Mouse (Mus musculus): ENCODE measurements around the gene Ly6g5c.

DNA sequence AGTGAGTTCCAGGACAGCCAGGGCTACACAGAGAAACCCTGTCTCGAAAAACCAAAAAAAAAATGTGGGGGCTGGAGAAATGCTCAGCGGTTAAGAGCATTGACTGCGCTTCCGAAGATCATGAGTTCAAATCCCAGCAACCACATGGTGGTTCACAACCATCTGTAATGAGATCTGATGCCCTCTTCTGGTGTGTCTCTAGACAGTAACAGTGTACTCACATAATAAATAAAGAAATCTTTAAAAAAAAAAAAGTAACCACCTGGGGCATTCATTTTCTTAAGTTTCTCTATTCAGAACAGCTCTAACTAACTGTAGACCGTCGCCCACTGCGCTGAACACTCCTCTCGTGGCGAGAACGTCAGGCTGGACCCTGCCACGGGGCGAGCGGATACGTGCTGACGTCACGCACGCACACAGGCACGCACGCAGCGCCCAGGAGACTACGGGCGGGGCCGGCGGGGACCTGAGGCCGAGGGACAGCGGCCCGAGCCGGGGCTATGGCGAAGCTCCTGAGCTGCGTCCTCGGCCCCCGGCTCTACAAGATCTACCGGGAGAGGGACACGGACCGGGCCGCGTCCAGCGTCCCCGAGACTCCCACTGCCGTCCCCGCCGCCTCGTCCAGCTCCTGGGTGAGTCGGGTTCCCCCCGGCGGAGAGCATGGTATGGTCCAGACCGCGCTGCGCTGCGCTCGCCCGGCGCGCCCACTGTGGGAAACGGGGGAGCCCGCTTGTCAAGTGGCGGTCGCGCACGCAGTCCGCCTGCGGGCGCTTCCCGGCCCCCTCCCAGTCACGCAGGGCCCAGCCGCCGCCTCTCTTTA is 19.0 kb upstream of the Ly6g5c start, which contains the start of gene Abhd16a:
- TF ChIP-seq EP300 (IDR thresholded peaks at IDR 0.05; ENCODE audit: low read depth) (peak; percentile 80; the same call in 1 of the 2 replicates), CTCF (IDR thresholded peaks at IDR 0.05; ENCODE audit: low read depth) (no peak)

Data from heart, postnatal 0 days (tissue).